7 mouse cellular contexts compared by ENCODE assay signal in genomic region chr1:180256138-180256674, GRCm38 (mm10). TPM values are rescaled to one million over a fixed set of nuclear protein-coding genes. Genes with fewer than 3 reads are reported as not detected.
DNase-seq lines count a peak whose midpoint lies in the region; ATAC-seq lines count a peak whose summit lies in the region.

No protein-coding gene starts in this region.

- WGBS in intestine, embryonic 16.5 days, result under 1% methylated on average over 39 of the region's 39 CpGs
- under 1% methylated on average over 39 of the region's 39 CpGs for WGBS in midbrain, embryonic 11.5 days

- peaks cover 9% of the 10 kb centered on the region for H3K4me1 ChIP-seq in intestine, embryonic 16.5 days (ENCODE audit: control insufficient read depth, insufficient read depth, low read length)
- peaks cover 5% of the 10 kb centered on the region for H3K4me1 ChIP-seq in midbrain, embryonic 11.5 days (ENCODE audit: control insufficient read depth, insufficient read depth, low read length)

- ATAC-seq in intestine, embryonic 16.5 days, result peak; percentile 97
- peak; percentile 96 for ATAC-seq in midbrain, embryonic 11.5 days (ENCODE audit: low FRiP score)

- H3K9ac ChIP-seq in intestine, embryonic 16.5 days (ENCODE audit: low read depth, low read length), result peak overlapping the region; percentile 84
- H3K9ac ChIP-seq in midbrain, embryonic 11.5 days (ENCODE audit: low read length), result peak overlapping the region; percentile 77

- no peaks in the 10 kb centered on the region for H3K36me3 ChIP-seq in intestine, embryonic 16.5 days (ENCODE audit: control insufficient read depth, insufficient read depth, low read length)
- H3K36me3 ChIP-seq in midbrain, embryonic 11.5 days (ENCODE audit: control insufficient read depth, insufficient read depth, low read length), result no peaks in the 10 kb centered on the region

- H3K9me3 ChIP-seq in intestine, embryonic 16.5 days (ENCODE audit: control insufficient read depth, low read length), result no peaks in the 10 kb centered on the region
- no peaks in the 10 kb centered on the region for H3K9me3 ChIP-seq in midbrain, embryonic 11.5 days (ENCODE audit: control insufficient read depth, low read length)

- intact Hi-C loops in gastrocnemius, postnatal 36 days (cut with DNase I), result no loop called here
- intact Hi-C loops in left cerebral cortex, postnatal 36 days (cut with DNase I), result no loop called here

- no peaks in the 10 kb centered on the region for H3K27me3 ChIP-seq in intestine, embryonic 16.5 days (replicated peaks; ENCODE audit: control insufficient read depth, insufficient read depth, low read length)
- H3K27me3 ChIP-seq in midbrain, embryonic 11.5 days (ENCODE audit: control insufficient read depth, insufficient read depth, low read length), result peaks cover 9% of the 10 kb centered on the region

- peak overlapping the region; percentile 70 for H3K4me3 ChIP-seq in intestine, embryonic 16.5 days (ENCODE audit: low read length)
- H3K4me3 ChIP-seq in midbrain, embryonic 11.5 days (ENCODE audit: low read depth, low read length), result peak overlapping the region; percentile 80

- DNase-seq in adrenal gland, adult 18-20 months (ENCODE audit: low spot score in 2 of 2), result peak; percentile 100
- peak; percentile 95 for DNase-seq in embryo, embryonic 11 days
- peak; percentile 94 to 96 for DNase-seq in gastrocnemius, postnatal 36 days
- peak; percentile 93 to 97 for DNase-seq in left cerebral cortex, postnatal 36 days (ENCODE audit: low spot score in 2 of 2)
- peak; percentile 100 for DNase-seq in midbrain, embryonic 11.5 days (ENCODE audit: low spot score, missing footprints)
- DNase-seq in skeletal muscle tissue, adult 2 months (ENCODE audit: low read depth, low spot score), result peak; percentile 93

- H3K4me2 ChIP-seq in intestine, embryonic 16.5 days (ENCODE audit: low read depth, low read length), result peak overlapping the region; percentile 95
- H3K4me2 ChIP-seq in midbrain, embryonic 11.5 days, result peak overlapping the region; percentile 99

- peak overlapping the region; percentile 88 for H3K27ac ChIP-seq in intestine, embryonic 16.5 days (ENCODE audit: low read length)
- H3K27ac ChIP-seq in midbrain, embryonic 11.5 days (ENCODE audit: low read depth, low read length), result no peak overlapping the region

RNA-seq across cellular contexts. Expression of gene Psen2, which starts 7.0 kb away (rescaled TPM):
- total RNA-seq in adrenal gland, adult 18-20 months (2021), result 10 to 100 TPM; 29.0 to 33.0 TPM
- 1 to 10 TPM; 7.9 to 8.0 TPM for total RNA-seq in gastrocnemius, postnatal 36 days (2021)
- 22.6 and 25.2 TPM in 2 replicates for polyA plus RNA-seq in intestine, embryonic 16.5 days (2015; fragmentation: Nextera tagmentation; extraction: Ambion mirVana)
- total RNA-seq in left cerebral cortex, postnatal 36 days (2021), result 10 to 100 TPM; 19.3 to 20.0 TPM
- polyA plus RNA-seq in midbrain, embryonic 11.5 days (2014; fragmentation: Nextera tagmentation; extraction: Ambion mirVana), result 5.2 and 5.4 TPM in 2 replicates

RNA-seq across cellular contexts. Expression of gene Coq8a, which starts 56.8 kb away (rescaled TPM):
- 100 to 1,000 TPM; 319 to 568 TPM for total RNA-seq in adrenal gland, adult 18-20 months (2021)
- 1,000 to 10,000 TPM in 1 of 2 experiments, 100 to 1,000 TPM in 1; 793 to 1,026 TPM for total RNA-seq in gastrocnemius, postnatal 36 days (2021)
- 24.8 and 30.4 TPM in 2 replicates for polyA plus RNA-seq in intestine, embryonic 16.5 days (2015; fragmentation: Nextera tagmentation; extraction: Ambion mirVana)
- 10 to 100 TPM; 40.5 to 58.9 TPM for total RNA-seq in left cerebral cortex, postnatal 36 days (2021)
- 0.93 and 1.8 TPM in 2 replicates for polyA plus RNA-seq in midbrain, embryonic 11.5 days (2014; fragmentation: Nextera tagmentation; extraction: Ambion mirVana)

Comparison
In these comparisons a context has a peak if more than half of its experiments do, and no peak if none do; other contexts are left out.
1. RNA of gene Coq8a, which starts 56.8 kb away (total RNA-seq): 793 to 1,026 TPM in gastrocnemius, postnatal 36 days and 319 to 568 TPM in adrenal gland, adult 18-20 months; 40.5 to 58.9 TPM in left cerebral cortex, postnatal 36 days; every median in the first group is over 4 times any median in the second.
2. Peak in every context shown above with its lines, with median percentiles within 50 percentile points of each other: DNase-seq.